Mouse (Mus musculus) heart, adult 2 months (tissue): ENCODE measurements at regions not wholly inside any gene's neighbourhood (a gene's known extent, or its start where the extent isn't known, plus 50 kb on each side); places are given as distances from the start of the nearest gene placed in this dataset.

Experiments
- CTCF ChIP-seq: fragments of 200-600 bp; IDR thresholded peaks from 2 replicates; pipeline ENCODE4 v1.8.1; 2022; ENCODE audit warnings: antibody characterized with exemption, mild to moderate bottlenecking, moderate library complexity
- POLR2A ChIP-seq: fragments of 200-500 bp; IDR thresholded peaks from 2 replicates; pipeline ENCODE4 v1.6.1; 2011; ENCODE audit warnings: mild to moderate bottlenecking, low read depth, low read length, control low read depth; ENCODE audit not compliant: insufficient read depth

GRCm38 (mm10) chr12:92100080-92100479 lies 251.1 kb upstream of the Sel1l start:
- no peak for TF ChIP-seq CTCF
- TF ChIP-seq POLR2A: no peak
